Mouse (Mus musculus) kidney, postnatal 25 days (tissue): ENCODE measurements around the gene 1700088E04Rik.

Source experiments
- DNase-seq, 2 experiments: peaks; one replicate each; pipeline ENCODE4 v3.0.0; 2021; ENCODE audit warnings: mixed read lengths in 2 of 2

Gene 1700088E04Rik

DNA sequence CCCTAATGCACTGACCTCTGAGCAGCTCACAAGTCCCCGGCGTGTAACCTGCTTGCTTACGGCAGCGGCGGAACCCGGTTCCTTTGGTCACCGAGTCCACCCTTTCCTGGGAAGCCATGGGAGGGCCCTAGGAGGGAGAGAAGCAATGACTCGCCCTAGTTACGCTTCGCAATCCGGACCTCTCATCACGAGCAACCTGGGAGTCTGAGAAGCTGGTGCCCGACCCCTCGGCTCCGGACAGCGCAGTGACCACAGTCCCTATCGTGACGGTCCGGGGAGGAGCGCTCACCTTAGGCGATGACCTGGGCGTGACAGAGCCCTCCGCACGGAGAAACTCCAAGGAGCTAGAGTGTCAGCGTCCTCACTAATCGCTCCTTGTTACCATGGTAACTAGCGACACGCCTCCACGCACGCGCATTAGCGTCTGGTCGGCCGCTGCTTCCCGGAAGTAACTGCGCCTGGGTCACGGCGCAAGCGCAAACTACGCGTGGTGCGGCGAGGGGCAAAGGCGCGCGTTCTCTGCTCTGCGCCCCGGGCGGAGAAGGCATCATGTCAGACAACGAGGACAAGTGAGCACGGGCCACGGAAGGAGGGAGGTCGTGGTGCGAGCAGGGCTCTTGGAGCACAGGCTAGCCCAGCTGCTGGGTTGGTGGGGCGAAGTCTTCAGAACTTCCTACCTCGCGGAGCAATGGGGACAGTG, at the start of gene 1700088E04Rik, which contains the start of gene Polr2f:
Gene 1700088E04Rik, minus strand, starts transcription at position 388 of the 700 bp plus-strand sequence.
Gene Polr2f, plus strand, starts transcription at position 144 of the 700 bp plus-strand sequence.
- peak; percentile 94 to 97 for DNase-seq

DNA sequence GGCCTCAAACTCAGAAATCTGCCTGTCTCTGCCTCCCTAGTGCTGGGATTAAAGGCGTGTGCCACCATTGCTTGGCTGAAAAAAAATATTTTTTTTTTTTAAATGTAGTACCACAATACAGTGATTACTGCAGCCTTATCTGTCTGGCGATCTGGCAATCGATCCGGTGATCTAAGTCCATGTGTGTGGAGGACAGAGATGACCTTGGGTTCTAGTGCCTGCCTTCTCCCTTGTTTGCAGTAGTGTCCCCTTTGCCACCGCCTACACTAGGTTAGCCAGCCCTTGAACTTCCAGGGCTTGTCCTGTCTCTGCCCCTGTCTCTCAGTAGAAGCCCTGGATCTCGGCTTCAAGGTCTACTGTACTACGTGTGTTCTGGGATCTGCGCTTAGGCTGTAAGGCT, 46.8 kb upstream of the 1700088E04Rik start:
- no peak for DNase-seq

DNA sequence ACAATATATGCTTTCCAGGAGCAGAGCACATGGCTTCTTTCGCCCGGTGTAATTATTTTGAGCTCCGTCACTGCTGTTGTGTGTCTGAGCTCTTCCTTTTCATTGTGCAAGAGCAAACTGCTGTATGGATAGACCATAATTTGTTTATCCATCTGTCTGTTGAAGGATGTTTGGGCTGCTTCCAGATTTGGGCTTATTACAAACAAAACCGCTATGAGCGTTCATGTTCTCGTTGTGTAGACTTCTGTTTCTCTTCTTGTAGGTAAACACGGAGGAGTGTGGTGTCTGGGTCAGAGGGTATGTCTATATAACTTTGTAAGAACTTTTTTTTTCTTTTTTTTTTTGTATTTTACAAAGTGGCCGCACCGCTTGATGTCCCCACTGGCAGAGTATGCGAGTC, 44.2 kb upstream of the 1700088E04Rik start:
- no peak for DNase-seq

DNA sequence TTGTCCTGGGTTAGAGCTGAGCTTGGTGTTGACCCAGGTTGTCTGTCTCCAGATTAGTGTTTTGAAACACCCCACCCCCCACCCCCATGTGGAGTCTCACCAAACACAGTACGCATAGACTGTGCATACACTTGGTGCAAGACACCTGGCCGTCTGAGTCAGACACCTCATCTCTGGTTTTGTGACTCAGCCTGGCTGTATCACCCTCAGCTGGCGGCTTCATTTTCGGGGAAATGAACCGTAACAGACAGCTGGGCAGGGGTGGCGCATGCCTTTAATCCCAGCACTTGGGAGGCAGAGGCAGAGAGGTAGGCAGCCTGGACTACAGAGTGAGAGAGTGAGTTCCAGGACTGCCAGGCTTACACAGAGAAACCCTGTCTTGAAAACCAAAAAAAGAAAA, 35.9 kb upstream of the 1700088E04Rik start:
- no peak for DNase-seq

DNA sequence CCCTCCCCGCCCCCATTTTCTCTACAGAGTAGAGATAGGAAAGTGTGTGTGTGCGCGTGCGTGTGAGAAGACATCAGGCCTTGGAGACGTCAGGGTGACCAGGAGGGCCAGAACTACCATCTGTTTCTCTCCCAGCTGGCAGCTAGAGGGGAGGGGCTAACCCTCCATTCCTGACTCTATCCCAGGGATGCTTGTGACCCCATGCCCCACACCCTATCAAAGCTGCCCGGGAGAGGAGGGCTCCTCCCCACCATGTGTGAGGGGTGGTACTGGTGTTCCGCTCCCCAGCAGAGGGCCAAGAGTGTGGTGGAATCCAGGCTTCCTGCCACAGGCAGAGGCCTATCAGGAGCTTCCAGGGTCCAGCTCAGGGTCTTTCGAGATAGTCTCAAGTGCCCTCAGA, 25.7 kb upstream of the 1700088E04Rik start:
- no peak for DNase-seq

DNA sequence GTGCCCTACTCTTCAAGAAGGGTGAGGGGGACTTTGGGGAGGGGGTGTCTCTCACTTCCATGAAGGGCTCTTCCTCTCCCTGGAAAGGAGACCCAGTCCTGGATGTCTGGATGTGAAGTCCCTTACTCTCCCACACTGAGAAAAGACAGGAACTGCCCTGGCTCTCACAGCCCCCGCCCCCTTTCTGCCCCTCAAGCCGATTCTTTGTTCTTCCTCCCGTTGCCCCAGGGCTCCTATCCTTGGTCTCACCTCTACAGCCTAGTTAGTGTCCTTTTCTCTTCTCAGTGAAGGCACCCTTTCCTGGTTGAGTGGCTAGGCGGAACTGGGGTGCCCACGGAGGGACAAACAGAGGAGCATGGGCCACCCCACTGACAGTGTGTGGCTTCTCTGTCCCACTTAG, 24.1 kb upstream of the 1700088E04Rik start, which contains the start of gene Sox10:
Gene Sox10, minus strand, starts transcription at position 101 of the 400 bp plus-strand sequence.
- DNase-seq: no peak

DNA sequence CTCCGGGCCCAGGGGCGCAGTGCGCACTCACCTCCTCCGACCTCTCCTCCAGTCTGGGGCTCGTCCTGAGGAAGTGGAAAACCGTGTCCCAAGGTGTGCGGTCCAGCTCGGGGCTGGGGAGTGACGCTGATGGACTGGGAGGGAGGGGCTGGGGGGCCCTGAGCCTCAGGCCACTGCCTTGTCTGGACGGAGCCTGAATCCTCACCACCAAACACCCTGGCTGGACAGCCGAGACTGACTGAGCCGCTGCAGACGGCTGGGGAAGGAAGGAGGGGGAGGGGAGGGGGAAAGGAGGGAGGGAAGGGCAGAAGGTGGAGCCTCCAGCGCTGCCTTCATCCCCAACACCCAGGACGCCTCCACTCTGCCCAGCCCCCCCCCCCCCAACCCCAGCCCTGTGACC, 23.2 kb upstream of the 1700088E04Rik start:
- DNase-seq: no peak

DNA sequence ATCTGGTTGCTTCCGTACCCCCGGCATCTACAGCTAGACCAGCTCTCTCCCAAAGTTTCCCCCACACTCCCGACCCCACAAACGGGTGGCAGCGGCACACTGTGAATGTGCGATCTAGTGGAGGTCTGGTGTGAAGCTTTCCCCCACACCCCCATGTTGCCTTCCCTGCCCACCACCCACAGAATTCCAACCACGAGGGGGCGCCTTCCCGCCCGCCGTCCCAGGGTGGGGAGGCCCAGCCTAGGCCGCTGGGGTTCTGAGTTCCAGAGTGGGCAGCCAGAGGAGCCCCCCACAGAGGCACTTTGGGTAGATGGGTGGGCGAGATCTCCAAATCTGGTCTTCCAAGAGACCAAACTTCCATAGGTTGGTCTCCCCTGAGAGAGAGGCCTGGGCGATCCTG, 21.8 kb upstream of the 1700088E04Rik start:
- DNase-seq: no peak

DNA sequence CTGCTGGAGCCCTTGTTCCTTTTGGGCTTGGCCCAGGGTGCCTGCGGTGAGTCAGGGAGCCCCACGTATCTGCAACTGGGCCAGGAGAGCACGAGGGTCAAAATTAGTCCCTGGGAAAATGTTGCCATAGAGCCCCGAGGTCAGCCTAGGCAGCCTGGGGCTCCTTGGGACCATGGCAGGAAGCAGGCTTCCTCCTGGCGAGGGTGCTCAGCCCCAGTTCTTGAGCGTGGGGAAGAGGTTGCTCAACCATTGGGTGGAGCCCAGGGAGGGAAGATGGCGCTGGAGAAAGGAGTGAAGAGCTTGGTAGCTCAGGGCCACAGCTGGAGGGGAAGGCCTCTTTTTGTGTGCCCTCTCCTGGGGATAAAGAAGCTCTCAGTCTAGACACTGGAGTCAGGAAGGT, 21.2 kb upstream of the 1700088E04Rik start:
- no peak for DNase-seq

DNA sequence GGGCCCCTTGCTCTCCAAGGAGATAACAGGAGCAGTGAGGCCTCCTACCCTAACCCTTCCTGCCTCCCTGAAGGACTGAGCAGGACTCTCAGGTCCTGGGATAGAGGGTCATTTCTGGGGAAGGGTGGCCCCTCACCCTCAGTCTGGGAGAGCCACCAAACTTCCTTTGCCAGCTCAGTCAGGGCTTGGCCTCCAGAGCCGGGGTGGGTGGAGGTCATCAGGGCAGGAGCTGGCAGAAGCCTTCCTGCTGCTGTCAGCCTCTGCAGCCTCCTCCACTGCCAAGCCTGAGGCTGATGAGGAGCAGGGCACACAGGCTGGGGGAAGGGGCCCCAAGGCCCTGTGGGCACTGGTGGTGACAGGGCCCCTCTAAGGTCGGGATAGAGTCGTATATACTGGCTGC, 14.5 kb upstream of the 1700088E04Rik start:
- DNase-seq: no peak

DNA sequence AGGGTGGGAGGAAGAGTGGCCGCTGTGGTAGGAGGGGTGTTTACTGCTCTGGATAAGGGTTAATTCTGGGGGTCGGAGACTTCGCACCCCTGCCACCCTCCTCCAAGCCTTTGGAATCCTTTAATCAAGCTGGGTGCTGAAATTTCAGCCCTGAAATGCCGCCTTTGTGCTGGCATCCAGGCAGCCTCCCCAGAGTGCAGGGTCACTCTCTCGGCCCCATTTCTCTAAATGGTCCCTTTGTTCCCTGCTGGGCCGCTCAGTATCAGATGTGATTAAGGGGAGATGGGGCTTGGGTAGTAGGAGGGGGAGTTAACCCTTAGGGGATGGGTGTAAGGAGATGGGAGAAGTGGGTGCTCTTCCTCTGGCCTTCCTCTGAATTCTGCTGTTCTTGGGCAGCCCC, 11.7 kb upstream of the 1700088E04Rik start:
- no peak for DNase-seq

DNA sequence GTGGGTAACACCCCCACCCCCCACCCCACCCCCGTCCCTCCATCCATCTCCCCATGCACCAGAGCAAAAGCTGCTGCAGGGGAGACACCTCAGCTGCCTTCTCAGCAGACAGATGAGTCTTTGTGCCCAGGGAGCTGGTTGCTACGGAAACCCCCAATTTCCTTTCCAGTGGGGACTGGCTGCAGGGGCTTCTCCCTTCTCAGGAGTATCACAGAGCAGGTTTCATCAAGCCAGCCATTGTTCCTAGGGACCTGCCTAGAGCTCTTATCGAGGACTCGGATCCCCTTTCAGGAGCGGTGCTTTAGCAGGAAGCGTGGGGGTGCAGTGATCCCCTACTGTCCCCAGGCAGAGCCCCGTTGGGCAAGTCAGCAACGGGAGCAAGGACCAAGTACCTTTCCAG, 10.8 kb upstream of the 1700088E04Rik start:
- no peak for DNase-seq

DNA sequence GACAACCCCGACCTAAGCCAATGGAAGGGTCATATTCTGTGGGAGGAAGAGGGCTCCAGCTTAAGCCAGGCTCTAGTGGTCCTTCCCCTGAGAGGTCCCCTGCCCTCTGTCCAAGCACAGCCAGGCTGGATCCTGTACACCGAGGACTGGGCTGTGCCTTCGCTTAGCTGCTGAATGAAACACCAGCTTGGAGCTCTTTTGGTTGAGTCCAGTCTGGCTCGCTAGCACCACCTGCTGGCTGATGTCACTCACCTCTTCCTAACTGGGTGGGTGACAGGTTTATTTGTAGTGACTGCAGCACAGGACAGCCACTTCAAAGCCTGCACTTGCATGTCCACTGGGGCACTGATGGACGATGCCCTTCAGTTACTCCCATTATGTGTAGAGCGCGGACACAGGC, 7.5 kb upstream of the 1700088E04Rik start:
- peak; percentile 87 to 90 for DNase-seq

DNA sequence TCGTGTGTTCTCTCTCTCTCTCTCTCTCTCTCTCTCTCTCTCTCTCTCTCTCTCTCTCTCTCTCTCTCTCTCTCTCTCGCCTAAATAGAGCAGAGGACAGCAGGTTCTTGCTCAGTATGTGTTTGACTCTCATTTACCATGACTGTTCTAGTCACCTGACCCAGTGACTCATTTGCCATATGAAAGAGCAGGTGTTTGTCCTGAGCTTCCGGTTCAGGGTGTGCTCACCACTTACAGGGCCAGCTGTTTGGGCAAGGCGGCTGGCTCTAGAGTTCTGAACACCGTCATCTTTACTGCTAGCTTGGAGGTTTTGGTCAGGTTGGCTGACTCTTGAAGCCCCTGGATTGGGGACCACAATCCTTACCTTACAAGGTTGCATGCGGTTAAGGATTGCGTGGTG, 4.5 kb upstream of the 1700088E04Rik start:
- DNase-seq: no peak

DNA sequence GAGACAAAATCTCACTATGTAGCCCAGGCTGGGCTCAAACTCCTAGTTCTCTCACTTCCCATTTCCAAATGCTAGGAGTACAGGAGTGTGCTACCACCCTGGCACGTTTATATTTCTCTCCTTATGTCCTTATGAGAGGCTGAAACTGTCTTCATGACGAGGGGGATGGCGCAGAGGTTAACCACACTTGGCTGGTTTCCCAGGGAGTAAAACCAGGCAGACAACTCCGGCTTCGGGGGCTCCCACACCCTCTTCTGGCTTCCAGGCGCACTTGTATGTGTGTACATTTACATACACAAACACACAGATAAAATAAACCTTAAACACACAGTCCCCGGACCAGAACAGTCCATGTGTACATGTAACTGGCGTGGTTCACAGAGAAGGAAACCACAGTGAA, 3.0 kb upstream of the 1700088E04Rik start:
- no peak for DNase-seq

DNA sequence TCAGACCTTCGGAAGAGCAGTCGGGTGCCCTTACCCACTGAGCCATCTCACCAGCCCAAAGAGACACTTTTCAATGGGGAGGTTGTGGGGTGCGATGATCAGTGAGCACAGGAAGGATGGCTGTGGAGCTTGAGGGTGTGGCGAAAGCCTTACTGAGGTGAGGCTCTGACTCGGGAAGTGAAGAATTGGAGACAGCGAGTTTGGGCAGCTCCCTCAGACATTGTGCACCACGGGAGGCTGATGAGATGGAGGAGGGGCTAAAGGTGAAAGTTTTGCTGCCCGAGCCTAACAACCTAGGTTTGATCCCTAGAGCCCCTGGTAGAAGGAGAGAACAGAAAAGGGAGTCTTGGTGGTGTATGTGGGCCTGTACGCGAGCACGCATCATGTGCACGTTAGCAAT, 2.3 kb upstream of the 1700088E04Rik start:
- no peak for DNase-seq

DNA sequence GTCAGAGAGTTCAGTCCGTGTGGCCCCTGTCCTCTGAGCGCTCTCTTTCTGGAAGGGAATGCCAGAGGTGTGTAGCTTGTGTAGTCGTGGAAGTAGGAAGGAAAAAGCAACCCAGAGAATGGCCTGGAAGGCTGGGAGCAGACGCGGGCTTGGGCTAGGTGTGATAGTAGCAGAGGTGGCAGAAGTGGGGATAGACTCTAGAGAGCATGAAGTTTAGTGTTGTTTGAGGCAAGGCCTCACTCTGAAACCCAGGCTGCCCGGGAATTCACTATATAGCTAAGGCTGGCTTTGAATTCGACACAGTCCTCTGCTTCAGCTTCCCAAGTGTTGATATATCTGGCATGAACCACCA, 489 bp upstream of the 1700088E04Rik start:
- DNase-seq: no peak

DNA sequence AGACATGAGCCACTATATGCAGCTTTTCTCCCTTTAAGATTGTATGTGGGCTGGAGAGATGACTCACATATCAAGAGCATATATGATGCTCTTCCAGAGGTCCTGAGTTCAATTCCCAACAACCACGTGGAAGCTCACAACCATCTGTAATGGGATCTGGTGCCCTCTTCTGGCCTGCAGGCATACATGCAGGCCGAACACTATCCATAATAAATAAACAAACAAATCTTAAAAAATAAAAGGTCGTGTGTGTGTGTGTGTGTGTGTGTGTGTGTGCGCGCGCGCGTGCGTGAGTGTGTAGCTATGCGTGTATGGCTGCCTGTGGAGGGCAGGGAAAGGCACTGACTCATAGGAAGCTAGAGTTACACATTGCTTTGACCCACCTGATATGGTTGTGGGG, 1.4 kb downstream of the 1700088E04Rik start:
- no peak for DNase-seq

DNA sequence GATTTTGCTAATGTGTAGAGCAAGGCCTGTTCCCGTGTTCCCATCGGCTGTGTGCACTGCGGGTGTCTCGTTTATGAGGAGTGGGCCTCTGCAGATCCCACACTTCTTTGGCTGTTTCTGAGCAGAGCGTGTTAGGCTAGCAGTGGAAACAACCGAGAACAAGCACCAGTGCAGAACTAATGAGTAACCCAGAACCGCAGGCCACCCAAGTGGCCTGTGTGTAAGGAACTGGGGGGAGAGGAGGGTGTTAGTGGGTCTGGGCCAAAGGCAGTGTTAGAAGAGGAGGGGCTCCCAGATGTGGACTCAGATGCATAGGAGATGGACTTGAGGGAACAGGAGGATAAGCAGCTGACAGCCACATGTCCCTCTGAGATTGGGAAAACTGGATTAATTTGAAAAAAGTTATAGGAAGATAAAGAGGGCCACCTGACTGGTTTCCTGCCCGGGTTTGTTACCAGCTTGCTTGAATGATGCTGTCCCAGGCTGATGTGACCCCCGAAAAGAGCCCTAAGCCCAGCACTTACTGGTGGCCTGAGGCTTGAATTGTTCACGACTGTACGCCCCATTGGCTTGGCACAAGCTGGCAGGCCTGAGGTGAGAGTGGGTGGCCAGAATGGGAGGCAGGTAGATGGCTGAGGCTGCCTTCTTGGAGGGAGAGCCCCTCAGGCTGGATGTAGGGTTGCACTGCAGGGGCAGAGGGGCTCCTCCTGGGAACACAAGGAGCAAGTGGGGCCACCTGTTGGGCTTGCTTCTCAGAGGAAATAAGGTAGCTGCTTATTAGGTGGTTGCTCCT, 5.1 kb downstream of the 1700088E04Rik start:
- DNase-seq: peak in 1 of 2 experiments; percentile 75

DNA sequence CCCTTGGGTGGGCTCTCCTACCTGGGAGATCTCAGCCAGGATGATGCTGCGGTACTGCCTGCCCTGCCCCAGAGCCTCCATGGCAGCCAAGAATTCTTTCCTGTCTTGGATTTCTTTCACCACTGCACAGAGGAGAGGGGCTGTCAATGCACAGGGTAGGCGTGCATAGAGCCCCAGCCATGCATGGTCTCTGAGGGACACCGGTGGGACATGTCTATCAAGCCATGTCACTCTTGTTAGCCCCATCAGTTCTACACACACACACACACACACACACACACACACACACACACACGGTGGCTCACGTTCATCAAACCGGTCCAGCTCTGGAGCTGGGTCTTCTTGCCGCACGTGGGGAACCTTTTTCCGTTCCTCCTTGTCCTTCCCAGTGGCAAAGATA, 5.7 kb downstream of the 1700088E04Rik start:
- no peak for DNase-seq

DNA sequence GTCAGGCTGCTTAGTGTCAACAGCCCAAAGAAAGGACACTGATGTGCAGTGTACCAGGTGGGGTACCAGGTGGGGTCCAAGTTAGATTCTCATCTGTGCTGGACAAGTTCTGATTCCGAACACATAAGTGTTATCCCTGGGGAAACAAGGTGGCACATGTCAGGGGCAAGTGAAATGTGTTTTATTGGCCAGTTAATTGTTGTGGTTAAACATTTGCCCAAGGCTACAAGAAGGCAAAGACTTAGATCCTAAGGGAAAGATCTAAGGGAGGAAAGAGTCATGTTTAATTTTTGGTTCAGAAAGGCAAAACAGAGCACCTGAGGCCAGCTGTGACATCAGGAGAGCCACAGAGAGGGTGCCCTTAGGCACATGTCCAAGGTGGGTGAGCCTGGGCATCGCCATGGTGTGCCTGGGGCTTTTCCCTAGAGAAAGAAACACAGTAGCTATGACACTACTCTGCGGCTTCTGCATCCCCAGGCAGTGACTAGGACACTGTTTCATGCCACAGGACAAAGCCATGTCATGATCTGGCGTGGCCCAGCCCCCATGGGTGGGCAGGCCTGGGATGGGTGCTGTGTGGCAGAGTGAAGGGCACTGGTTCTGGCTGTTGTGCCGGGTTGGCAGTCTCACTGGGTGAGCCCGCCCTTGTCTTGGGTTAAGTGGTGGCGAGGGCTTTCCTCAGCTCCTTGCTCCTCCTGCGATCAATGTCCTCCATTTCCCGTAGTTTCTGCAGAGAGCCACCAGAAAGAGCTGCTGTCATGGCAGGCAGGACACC, 6.4 kb downstream of the 1700088E04Rik start:
- DNase-seq: peak in 1 of 2 experiments; percentile 59

DNA sequence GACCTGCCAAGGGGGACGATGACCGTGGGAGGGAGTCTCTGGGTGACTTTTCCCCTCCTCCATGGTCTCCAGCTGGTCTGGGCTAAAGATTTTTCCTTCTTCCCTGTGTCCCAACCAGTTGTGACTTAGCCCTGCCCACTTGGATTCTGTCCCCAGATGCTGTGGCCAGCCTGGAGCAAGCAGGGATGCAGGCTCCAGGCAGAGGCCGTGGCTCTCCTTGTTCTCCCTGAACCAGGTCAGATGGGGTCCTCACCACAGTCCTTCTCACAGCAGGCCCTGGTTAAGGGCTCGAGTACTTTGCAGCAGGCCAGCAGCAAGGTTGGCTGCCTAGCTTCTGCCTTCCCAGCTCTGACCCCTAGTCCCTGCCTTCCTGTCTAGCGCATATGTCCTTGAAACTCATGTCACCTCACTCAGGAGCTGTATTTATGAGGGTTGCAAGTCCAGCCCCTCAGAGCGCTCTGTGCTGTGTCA, 7.8 kb downstream of the 1700088E04Rik start:
- peak in 1 of 2 experiments; percentile 74 for DNase-seq

DNA sequence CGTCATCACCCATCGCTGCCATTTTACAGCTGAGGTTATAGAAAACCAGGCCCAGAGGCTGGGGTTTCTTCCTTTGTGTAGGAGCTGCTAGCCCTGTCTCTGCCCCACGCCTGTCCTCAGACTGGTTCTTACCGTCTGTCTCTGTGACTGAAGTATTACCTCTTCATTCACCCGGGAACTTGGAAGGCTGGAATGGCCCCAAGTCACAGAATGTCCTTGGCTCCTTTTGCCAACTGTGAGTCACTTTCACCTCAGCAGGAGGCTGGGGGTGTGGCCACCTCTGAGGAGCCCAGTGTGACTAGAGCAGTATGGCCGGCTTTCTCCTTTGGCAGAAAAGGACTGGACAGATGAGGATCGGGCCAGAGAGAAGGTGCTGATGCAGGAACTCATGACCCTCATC, 9.6 kb downstream of the 1700088E04Rik start:
- peak; percentile 90 to 95 for DNase-seq
